10 mouse cellular contexts compared by ENCODE assay signal in the genomic region with DNA sequence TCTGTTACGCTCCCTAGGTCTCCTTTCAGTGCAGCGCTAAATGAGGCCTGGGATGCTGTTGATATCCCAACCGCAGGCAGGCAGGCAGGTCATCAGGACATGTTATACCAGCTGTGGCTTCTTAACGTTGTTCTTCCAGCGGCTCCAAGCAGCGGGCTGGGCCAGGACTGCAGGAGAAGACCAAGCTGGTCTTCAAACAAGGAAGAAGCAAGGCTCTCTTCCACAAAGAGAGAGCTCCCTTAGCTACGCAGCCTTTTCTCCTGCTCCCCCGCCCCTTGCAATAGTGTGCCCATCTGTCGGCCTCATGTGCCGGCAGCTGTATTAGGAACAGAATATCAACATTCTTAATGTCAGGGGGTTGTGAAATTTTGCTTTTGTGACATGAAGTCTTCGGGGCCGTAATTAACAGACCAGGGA. TPM values are rescaled to one million over a fixed set of nuclear protein-coding genes. Genes with fewer than 3 reads are reported as not detected.
A peak's percentile ranks its signal among the peaks of the same experiment; 100 is the strongest.
DNase-seq lines count a peak whose midpoint lies in the region; ATAC-seq lines count a peak whose summit lies in the region.
"Had no signal": no experiment of that assay in that cellular context is flagged by ENCODE, and none has a peak within 500 bp of the region (broad histone marks: within the 10 kb centered on the region; RNA-seq: fewer than 3 reads in every experiment).

No protein-coding gene starts in this region.

- no peaks in the 10 kb centered on the region for H3K27me3 ChIP-seq in kidney, embryonic 15.5 days
- no peaks in the 10 kb centered on the region for H3K27me3 ChIP-seq in hindbrain, embryonic 16.5 days (replicated peaks; ENCODE audit: control insufficient read depth, insufficient read depth, low read length)
- H3K27me3 ChIP-seq in midbrain, embryonic 13.5 days = no peaks in the 10 kb centered on the region

- H3K27ac ChIP-seq in kidney, embryonic 15.5 days = no peak overlapping the region
- H3K27ac ChIP-seq in hindbrain, embryonic 16.5 days (ENCODE audit: low read depth, low read length) = no peak overlapping the region
- no peak overlapping the region for H3K27ac ChIP-seq in midbrain, embryonic 13.5 days
- H3K27ac ChIP-seq: gastrocnemius, adult 2 months had no signal

- no peaks in the 10 kb centered on the region for H3K4me1 ChIP-seq in kidney, embryonic 15.5 days
- 0 out of 2 replicates have a peak, but pooled peaks cover 2% of the 10 kb centered on the region for H3K4me1 ChIP-seq in hindbrain, embryonic 16.5 days (ENCODE audit: control insufficient read depth, insufficient read depth, low read depth, low read length)
- H3K4me1 ChIP-seq in midbrain, embryonic 13.5 days (replicated peaks) = peaks cover 10% of the 10 kb centered on the region

- WGBS in kidney, embryonic 15.5 days = 49% methylated on average over 12 of the region's 12 CpGs
- WGBS in hindbrain, embryonic 16.5 days = 40% methylated on average over 12 of the region's 12 CpGs
- WGBS in midbrain, embryonic 13.5 days = 48% methylated on average over 12 of the region's 12 CpGs

- H3K4me2 ChIP-seq in kidney, embryonic 15.5 days = no peak overlapping the region
- no peak overlapping the region for H3K4me2 ChIP-seq in hindbrain, embryonic 16.5 days (ENCODE audit: low read length)
- H3K4me2 ChIP-seq in midbrain, embryonic 13.5 days (replicated peaks) = no peak overlapping the region; the same call in 1 of the 2 replicates

- DNase-seq in kidney, adult 11 months = no peak
- peak; percentile 4 for DNase-seq in embryo, embryonic 11.5 days (ENCODE audit: low read depth, low spot score)
- DNase-seq in cerebellum, postnatal 36 days = no peak
- no peak for DNase-seq in cerebellum, adult 8-10 months
- DNase-seq: gastrocnemius, adult 2 months had no signal

- no peak overlapping the region for H3K4me3 ChIP-seq in kidney, embryonic 15.5 days (replicated peaks)
- H3K4me3 ChIP-seq in hindbrain, embryonic 16.5 days (ENCODE audit: low read length) = no peak overlapping the region
- H3K4me3 ChIP-seq in midbrain, embryonic 13.5 days (replicated peaks) = no peak overlapping the region
- H3K4me3 ChIP-seq: gastrocnemius, adult 2 months had no signal

- no peaks in the 10 kb centered on the region for H3K36me3 ChIP-seq in kidney, embryonic 15.5 days
- H3K36me3 ChIP-seq in hindbrain, embryonic 16.5 days (ENCODE audit: control insufficient read depth, insufficient read depth, low read length) = no peaks in the 10 kb centered on the region
- no peaks in the 10 kb centered on the region for H3K36me3 ChIP-seq in midbrain, embryonic 13.5 days

- no peaks in the 10 kb centered on the region for H3K9me3 ChIP-seq in kidney, embryonic 15.5 days (replicated peaks)
- H3K9me3 ChIP-seq in hindbrain, embryonic 16.5 days (ENCODE audit: control insufficient read depth, low read length) = no peaks in the 10 kb centered on the region
- no peaks in the 10 kb centered on the region for H3K9me3 ChIP-seq in midbrain, embryonic 13.5 days

- no peak overlapping the region for H3K9ac ChIP-seq in kidney, embryonic 15.5 days
- H3K9ac ChIP-seq in hindbrain, embryonic 16.5 days (ENCODE audit: low read depth, low read length) = no peak overlapping the region
- H3K9ac ChIP-seq in midbrain, embryonic 13.5 days (replicated peaks) = no peak overlapping the region

- ATAC-seq in kidney, embryonic 15.5 days (replicated peaks; ENCODE audit: low FRiP score) = 0 out of 2 replicates have a peak, but pooled peaks have one; percentile 33
- ATAC-seq in hindbrain, embryonic 16.5 days = peak; percentile 56
- ATAC-seq in midbrain, embryonic 13.5 days = peak; percentile 66
- ATAC-seq in activated CD4-positive, CD25-positive, alpha-beta regulatory T cell, adult 4 months = no peak
- ATAC-seq: intestine, embryonic 16.5 days had no signal

RNA-seq across cellular contexts. Expression of gene Fat1, which starts 35.7 kb away (rescaled TPM):
- 21.3 and 21.9 TPM in 2 replicates for polyA plus RNA-seq in kidney, embryonic 15.5 days (2015; fragmentation: Nextera tagmentation; extraction: Ambion mirVana)
- 14.8 and 16.0 TPM in 2 replicates for polyA plus RNA-seq in hindbrain, embryonic 16.5 days (2015; fragmentation: Nextera tagmentation; extraction: Ambion mirVana)
- 10.9 and 11.9 TPM in 2 replicates for polyA plus RNA-seq in midbrain, embryonic 13.5 days (2015; fragmentation: Nextera tagmentation; extraction: Ambion mirVana)
- under 1 TPM in 1 of 2 experiments, not detected in 1; 0.34 TPM for polyA plus RNA-seq in activated CD4-positive, CD25-positive, alpha-beta regulatory T cell, adult 4 months (2017; shearing (Covaris generic))
